Mouse (Mus musculus): ENCODE results near the gene Fam98b. TPM values are rescaled to one million over a fixed set of nuclear protein-coding genes. Genes with fewer than 3 reads are reported as not detected.

The Fam98b gene
- 14.7 and 18.2 TPM in 2 replicates for polyA plus RNA-seq (2016; fragmentation: Nextera tagmentation; extraction: Ambion mirVana)

DNA sequence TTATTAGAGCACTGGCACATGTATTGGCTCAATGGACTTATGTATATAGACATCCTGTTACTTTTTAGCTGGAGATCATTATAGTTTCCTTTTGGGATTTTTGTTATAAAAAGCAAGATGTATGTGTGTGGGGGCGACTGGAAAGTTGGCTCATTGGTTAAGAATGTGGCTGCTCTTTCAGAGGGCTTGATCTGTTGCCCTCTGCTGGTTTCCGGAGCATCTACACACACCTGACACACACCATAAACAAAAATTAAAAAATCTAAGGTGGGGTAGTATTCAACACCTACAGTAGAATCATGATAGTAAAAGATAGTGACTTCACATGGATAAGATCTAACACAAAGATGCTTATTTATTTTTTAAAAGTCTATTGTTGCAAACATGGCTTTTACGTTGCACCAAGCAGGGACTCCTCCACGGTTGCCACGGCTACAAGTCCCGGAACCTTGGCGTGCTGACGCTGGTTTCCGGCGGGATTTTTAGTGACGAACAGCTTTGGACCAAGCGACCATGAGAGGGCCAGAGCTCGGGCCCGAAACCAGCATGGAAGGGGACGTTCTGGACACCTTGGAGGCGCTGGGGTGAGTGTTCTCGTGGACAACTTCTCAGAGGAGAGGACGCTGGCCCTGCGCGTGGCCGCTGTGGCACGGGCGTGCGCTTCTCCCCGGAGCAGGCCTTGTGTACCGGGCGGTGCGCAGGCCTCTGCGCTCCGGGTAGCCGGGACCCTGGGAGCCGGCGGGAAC lies at the start of gene Fam98b:
Gene Fam98b, plus strand, starts transcription at position 485 of the 746 bp plus-strand sequence.
- ATAC-seq (ENCODE audit: low FRiP score) = peak; percentile 97
- Histone ChIP-seq H3K27ac (peak within 1 kb of the TSS; percentile 93), H3K4me1 (peaks cover 9% of the 10 kb centered on the region), H3K36me3 (no peaks in the 10 kb centered on the region), H3K4me3 (peak within 1 kb of the TSS; percentile 88), H3K4me2 (replicated peaks) (peak within 1 kb of the TSS; percentile 67), H3K9me3 (replicated peaks) (no peaks in the 10 kb centered on the region), H3K27me3 (no peaks in the 10 kb centered on the region), H3K9ac (peak within 1 kb of the TSS; percentile 89)
- under 1% methylated on average over 33 of the region's 33 CpGs for WGBS

- Histone ChIP-seq H3K27ac (no peak overlapping the region), H3K9me3 (replicated peaks) (no peaks in the 10 kb centered on the region), H3K4me1 (peaks cover 19% of the 10 kb centered on the region), H3K27me3 (no peaks in the 10 kb centered on the region), H3K36me3 (no peaks in the 10 kb centered on the region), H3K4me2 (replicated peaks) (no peak overlapping the region), H3K4me3 (no peak overlapping the region), H3K9ac (no peak overlapping the region)
- ATAC-seq (ENCODE audit: low FRiP score) = no peak
- 30% methylated on average over 9 of the region's 9 CpGs for WGBS
Measured at GRCm38 (mm10) chr2:117200869-117201338, 48.6 kb upstream of the Fam98b start.

DNA sequence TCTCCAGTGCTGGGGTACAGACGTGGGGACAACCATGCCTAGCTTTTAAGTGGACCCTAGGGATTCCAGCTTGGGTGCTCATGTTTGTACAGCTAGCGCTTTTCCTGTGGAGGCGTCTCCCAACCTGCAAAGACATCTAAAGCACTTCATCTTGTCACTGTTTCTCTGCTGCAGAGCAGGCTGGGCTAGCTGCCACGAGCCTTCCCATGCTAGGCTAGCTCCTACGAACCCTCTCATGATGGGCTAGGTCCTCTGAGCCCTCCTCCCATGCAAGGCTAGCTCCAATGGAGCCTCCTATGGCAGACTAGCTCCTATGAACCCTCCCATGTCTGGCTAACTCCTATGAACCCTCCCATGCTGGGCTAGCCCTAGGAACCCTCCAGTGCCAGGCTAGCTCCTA lies 46.2 kb upstream of the Fam98b start:
- H3K9me3 ChIP-seq (replicated peaks) = no peaks in the 10 kb centered on the region
- no peaks in the 10 kb centered on the region for H3K27me3 ChIP-seq
- ATAC-seq (ENCODE audit: low FRiP score) = no peak
- peaks cover 19% of the 10 kb centered on the region for H3K4me1 ChIP-seq
- 68% methylated on average over 5 of the region's 5 CpGs for WGBS
- no peak overlapping the region for H3K4me2 ChIP-seq (replicated peaks)
- H3K36me3 ChIP-seq = no peaks in the 10 kb centered on the region
- H3K27ac ChIP-seq = no peak overlapping the region
- H3K9ac ChIP-seq = no peak overlapping the region
- H3K4me3 ChIP-seq = no peak overlapping the region

DNA sequence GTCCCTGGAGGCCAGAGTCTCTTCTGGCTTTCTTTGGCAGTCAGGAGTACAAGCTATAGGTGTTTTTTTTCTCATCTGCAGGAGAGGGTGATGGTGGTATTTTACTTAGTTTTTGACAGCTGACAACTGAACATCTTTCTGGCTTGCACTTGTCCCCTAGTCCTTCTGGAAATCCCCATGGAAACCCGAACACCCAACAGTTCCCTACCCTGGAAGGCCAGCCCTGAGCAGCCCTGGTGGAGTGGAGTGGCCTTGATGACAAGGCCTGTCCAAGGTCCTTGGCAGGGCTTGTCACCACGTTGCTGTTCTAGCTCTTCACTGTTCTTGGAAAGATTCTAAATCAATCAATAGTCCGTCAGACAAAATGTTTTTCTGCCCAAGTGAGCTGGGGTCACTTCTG lies 45.0 kb upstream of the Fam98b start:
- H3K4me2 ChIP-seq (replicated peaks) = no peak overlapping the region
- no peaks in the 10 kb centered on the region for H3K9me3 ChIP-seq (replicated peaks)
- H3K4me1 ChIP-seq = peaks cover 19% of the 10 kb centered on the region
- ATAC-seq (ENCODE audit: low FRiP score) = no peak
- H3K27ac ChIP-seq = no peak overlapping the region
- H3K4me3 ChIP-seq = no peak overlapping the region
- no peaks in the 10 kb centered on the region for H3K27me3 ChIP-seq
- H3K9ac ChIP-seq = no peak overlapping the region
- WGBS = 55% methylated on average over 3 of the region's 3 CpGs
- H3K36me3 ChIP-seq = no peaks in the 10 kb centered on the region

GRCm38 (mm10) chr2:117205066-117205465 lies 44.5 kb upstream of the Fam98b start:
- Histone ChIP-seq H3K27me3 (no peaks in the 10 kb centered on the region), H3K9ac (no peak overlapping the region), H3K9me3 (replicated peaks) (no peaks in the 10 kb centered on the region), H3K4me2 (replicated peaks) (no peak overlapping the region), H3K27ac (no peak overlapping the region), H3K36me3 (no peaks in the 10 kb centered on the region), H3K4me1 (peaks cover 16% of the 10 kb centered on the region), H3K4me3 (no peak overlapping the region)
- 72% methylated on average over 6 of the region's 6 CpGs for WGBS
- ATAC-seq (ENCODE audit: low FRiP score) = no peak

GRCm38 (mm10) chr2:117210416-117211085 lies 39.0 kb upstream of the Fam98b start:
- 4% methylated on average over 6 of the region's 6 CpGs for WGBS
- Histone ChIP-seq H3K4me2 (replicated peaks) (peak overlapping the region; percentile 34), H3K27ac (peak overlapping the region; percentile 41; the same call in 1 of the 2 replicates), H3K4me3 (no peak overlapping the region), H3K9me3 (replicated peaks) (no peaks in the 10 kb centered on the region), H3K9ac (no peak overlapping the region), H3K4me1 (peaks cover 8% of the 10 kb centered on the region), H3K27me3 (no peaks in the 10 kb centered on the region), H3K36me3 (no peaks in the 10 kb centered on the region)
- peak; percentile 99 for ATAC-seq (ENCODE audit: low FRiP score)

- no peak for ATAC-seq (ENCODE audit: low FRiP score)
- 58% methylated on average over 2 of the region's 2 CpGs for WGBS
- Histone ChIP-seq H3K27me3 (no peaks in the 10 kb centered on the region), H3K4me3 (no peak overlapping the region), H3K9ac (no peak overlapping the region), H3K36me3 (no peaks in the 10 kb centered on the region), H3K9me3 (replicated peaks) (no peaks in the 10 kb centered on the region), H3K27ac (no peak overlapping the region), H3K4me1 (peaks cover 6% of the 10 kb centered on the region), H3K4me2 (replicated peaks) (no peak overlapping the region)
Measured at GRCm38 (mm10) chr2:117216152-117216551, 33.4 kb upstream of the Fam98b start.

DNA sequence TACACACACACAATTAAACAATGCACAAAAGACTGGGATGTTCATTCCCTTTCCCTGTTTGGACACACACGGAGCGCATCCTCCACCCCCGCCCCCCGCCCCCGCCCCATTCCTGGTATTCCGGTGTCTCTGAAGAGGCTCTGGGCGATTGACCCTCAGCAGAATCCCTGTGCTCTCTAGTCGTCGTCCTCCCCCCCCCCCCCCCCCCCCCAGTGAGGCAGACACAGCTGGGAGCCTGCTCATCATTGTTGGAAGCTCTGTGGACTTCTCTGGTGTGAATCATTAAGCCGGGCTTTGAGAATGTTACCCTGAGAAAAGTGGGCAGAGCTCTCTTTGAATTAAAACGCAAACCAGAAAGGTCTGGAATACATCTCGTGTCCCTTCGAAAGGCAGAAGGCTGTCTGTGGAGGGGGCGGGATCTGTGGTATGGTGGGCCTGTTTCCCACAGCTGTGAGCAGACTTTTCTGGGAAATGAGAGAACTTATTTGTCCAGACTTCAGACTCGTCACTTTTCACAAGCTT lies 31.8 kb upstream of the Fam98b start:
- WGBS = 11% methylated on average over 15 of the region's 15 CpGs
- no peaks in the 10 kb centered on the region for H3K36me3 ChIP-seq
- no peak overlapping the region for H3K27ac ChIP-seq
- H3K27me3 ChIP-seq = no peaks in the 10 kb centered on the region
- H3K4me3 ChIP-seq = no peak overlapping the region
- H3K9me3 ChIP-seq (replicated peaks) = no peaks in the 10 kb centered on the region
- H3K4me1 ChIP-seq = peaks cover 6% of the 10 kb centered on the region
- no peak overlapping the region for H3K9ac ChIP-seq
- peak overlapping the region; percentile 35 for H3K4me2 ChIP-seq (replicated peaks)
- ATAC-seq (ENCODE audit: low FRiP score) = 0 out of 2 replicates have a peak, but pooled peaks have one; percentile 26

DNA sequence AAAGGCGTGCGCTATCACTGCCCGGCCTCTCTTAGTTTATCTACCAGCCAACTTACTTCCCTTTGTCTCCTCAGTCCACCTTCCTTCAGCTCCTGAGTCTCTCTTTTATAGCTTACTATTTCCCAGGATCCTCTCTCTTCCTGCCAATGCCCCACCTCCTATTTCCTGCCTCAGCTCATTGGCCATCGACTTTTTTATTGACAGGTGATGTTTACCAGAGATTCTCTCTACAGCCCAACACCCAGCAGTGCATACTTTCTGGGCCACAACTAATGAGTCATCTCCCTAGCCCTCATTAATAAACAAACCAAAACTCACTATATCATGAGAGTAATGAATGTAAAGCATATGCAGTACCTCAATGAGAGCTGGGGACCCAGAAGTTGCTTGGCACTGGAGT lies 30.0 kb upstream of the Fam98b start:
- no peaks in the 10 kb centered on the region for H3K36me3 ChIP-seq
- no peak overlapping the region for H3K4me3 ChIP-seq
- H3K4me2 ChIP-seq (replicated peaks) = no peak overlapping the region
- WGBS = over 99% methylated on average over 4 of the region's 4 CpGs
- no peaks in the 10 kb centered on the region for H3K27me3 ChIP-seq
- H3K4me1 ChIP-seq = peaks cover 6% of the 10 kb centered on the region
- ATAC-seq (ENCODE audit: low FRiP score) = no peak
- no peak overlapping the region for H3K9ac ChIP-seq
- no peaks in the 10 kb centered on the region for H3K9me3 ChIP-seq (replicated peaks)
- no peak overlapping the region for H3K27ac ChIP-seq

- H3K9ac ChIP-seq = no peak overlapping the region
- no peak overlapping the region for H3K4me3 ChIP-seq
- 74% methylated on average over 9 of the region's 9 CpGs for WGBS
- H3K36me3 ChIP-seq = no peaks in the 10 kb centered on the region
- H3K4me2 ChIP-seq (replicated peaks) = no peak overlapping the region
- H3K9me3 ChIP-seq (replicated peaks) = no peaks in the 10 kb centered on the region
- H3K27ac ChIP-seq = no peak overlapping the region
- no peaks in the 10 kb centered on the region for H3K27me3 ChIP-seq
- peaks cover 5% of the 10 kb centered on the region for H3K4me1 ChIP-seq
- ATAC-seq (ENCODE audit: low FRiP score) = no peak
Measured at GRCm38 (mm10) chr2:117222651-117223050, 26.9 kb upstream of the Fam98b start.

- peaks cover 4% of the 10 kb centered on the region; the same call in 1 of the 2 replicates for H3K27me3 ChIP-seq
- H3K9ac ChIP-seq = no peak overlapping the region
- no peak overlapping the region; the same call in 1 of the 2 replicates for H3K27ac ChIP-seq
- no peak overlapping the region for H3K4me3 ChIP-seq
- H3K36me3 ChIP-seq = no peaks in the 10 kb centered on the region
- no peaks in the 10 kb centered on the region for H3K9me3 ChIP-seq (replicated peaks)
- no peak overlapping the region for H3K4me2 ChIP-seq (replicated peaks)
- ATAC-seq (ENCODE audit: low FRiP score) = peak; percentile 38; the same call in 1 of the 2 replicates
- 44% methylated on average over 11 of the region's 11 CpGs for WGBS
- H3K4me1 ChIP-seq = peaks cover 6% of the 10 kb centered on the region; the same call in 1 of the 2 replicates
Measured at GRCm38 (mm10) chr2:117228601-117229125, 20.9 kb upstream of the Fam98b start.

DNA sequence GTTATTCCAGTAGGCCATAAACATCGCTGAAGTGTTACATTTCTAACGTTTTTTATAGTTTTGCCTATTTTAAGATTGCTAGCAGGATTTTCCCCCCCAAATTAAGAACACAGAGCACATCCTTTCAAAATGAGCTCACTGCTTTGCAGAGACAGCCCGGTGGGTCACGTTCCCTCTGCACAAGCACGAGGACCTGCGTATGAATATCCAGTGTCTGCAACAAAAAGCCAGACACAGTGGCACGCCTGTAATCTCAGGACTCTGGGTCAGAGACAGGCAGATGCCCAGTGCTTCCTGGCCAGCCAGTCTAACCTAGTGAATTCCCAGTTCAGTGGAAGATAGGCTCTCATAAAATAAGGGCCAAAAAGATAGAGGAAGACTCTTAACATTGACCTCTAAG lies 19.3 kb upstream of the Fam98b start:
- Histone ChIP-seq H3K9me3 (replicated peaks) (no peaks in the 10 kb centered on the region), H3K27ac (no peak overlapping the region), H3K4me3 (no peak overlapping the region), H3K4me2 (replicated peaks) (no peak overlapping the region), H3K4me1 (peaks cover 6% of the 10 kb centered on the region; the same call in 1 of the 2 replicates), H3K36me3 (no peaks in the 10 kb centered on the region), H3K27me3 (peaks cover 4% of the 10 kb centered on the region; the same call in 1 of the 2 replicates), H3K9ac (no peak overlapping the region)
- 76% methylated on average over 7 of the region's 7 CpGs for WGBS
- ATAC-seq (ENCODE audit: low FRiP score) = no peak
